In the genomic region with DNA sequence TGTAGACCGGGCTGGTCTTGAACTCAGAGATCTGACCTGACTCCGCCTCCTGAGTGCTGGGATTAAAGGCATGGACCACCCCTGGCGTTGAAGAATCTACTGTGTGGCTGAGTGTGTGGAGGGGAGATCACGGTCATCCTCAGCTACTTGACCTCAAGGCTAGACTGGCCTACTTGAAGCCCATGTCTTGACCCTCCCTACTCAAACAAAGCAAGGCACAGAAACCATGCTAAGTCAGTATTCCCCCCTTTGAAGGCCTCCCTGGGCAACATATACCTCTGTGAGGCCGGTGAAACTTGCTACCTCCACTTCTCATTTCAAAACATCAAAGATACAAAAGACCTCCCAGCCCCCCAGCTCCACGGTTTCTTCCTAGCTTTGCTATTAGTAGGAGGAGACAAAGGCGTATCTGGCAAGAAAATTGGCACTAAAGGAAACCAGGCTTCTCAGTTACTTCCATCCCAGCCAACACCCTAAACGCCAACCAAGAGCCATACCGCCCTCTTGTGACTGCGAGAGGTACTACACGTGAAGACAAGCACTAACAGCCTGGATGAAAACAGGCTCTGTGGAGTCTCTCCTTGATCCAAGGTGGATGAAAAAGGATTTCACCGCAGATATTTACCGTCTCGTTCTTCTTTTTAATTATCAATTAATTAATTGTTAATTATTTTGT, we compare ENCODE assay signal across 9 mouse cellular contexts. TPM values are rescaled to one million over a fixed set of nuclear protein-coding genes. Genes with fewer than 3 reads are reported as not detected.
A peak's percentile ranks its signal among the peaks of the same experiment; 100 is the strongest.
DNase-seq lines count a peak whose midpoint lies in the region; ATAC-seq and TF ChIP-seq lines count a peak whose summit lies in the region.
"Had no signal": no experiment of that assay in that cellular context is flagged by ENCODE, and none has a peak within 500 bp of the region (broad histone marks: within the 10 kb centered on the region; RNA-seq: fewer than 3 reads in every experiment).

No protein-coding gene starts in this region.

- no peak overlapping the region for H3K9ac ChIP-seq in ES-Bruce4 (ENCODE audit: low read depth, poor library complexity, severe bottlenecking)
- no peak overlapping the region for H3K9ac ChIP-seq in heart, postnatal 0 days (replicated peaks; ENCODE audit: low read depth, low read length)
- no peak overlapping the region for H3K9ac ChIP-seq in lung, embryonic 14.5 days
- H3K9ac ChIP-seq: midbrain, embryonic 12.5 days had no signal

- TF ChIP-seq POLR2A in ES-Bruce4 (IDR thresholded peaks at IDR 0.05; ENCODE audit: insufficient read depth, low read length): no peak
- no peak for TF ChIP-seq POLR2A in bone marrow macrophage, adult 2 months (IDR thresholded peaks at IDR 0.05; ENCODE audit: borderline replicate concordance, low read depth, low read length)

- H3K4me2 ChIP-seq in heart, postnatal 0 days (ENCODE audit: low read depth, low read length): no peak overlapping the region
- H3K4me2 ChIP-seq in lung, embryonic 14.5 days: no peak overlapping the region
- H3K4me2 ChIP-seq: midbrain, embryonic 12.5 days had no signal

- peak; percentile 91 for TF ChIP-seq CTCF in ES-Bruce4 (IDR thresholded peaks at IDR 0.05; ENCODE audit: low read depth, low read length)
- peak; percentile 79 for TF ChIP-seq CTCF in bone marrow macrophage, adult 2 months (IDR thresholded peaks at IDR 0.05; ENCODE audit: low read depth, low read length)
- peak; percentile 99 for TF ChIP-seq CTCF in heart, postnatal 0 days (IDR thresholded peaks at IDR 0.05; ENCODE audit: low read depth)
- peak; percentile 98 for TF ChIP-seq CTCF in lung, embryonic 14.5 days (IDR thresholded peaks at IDR 0.05; ENCODE audit: low read depth)

- no peaks in the 10 kb centered on the region for H3K4me1 ChIP-seq in ES-Bruce4 (ENCODE audit: control insufficient read depth, insufficient read depth, low read length)
- H3K4me1 ChIP-seq in bone marrow macrophage, adult 2 months (ENCODE audit: control insufficient read depth, insufficient read depth, low read length): no peaks in the 10 kb centered on the region
- H3K4me1 ChIP-seq in heart, postnatal 0 days (ENCODE audit: control insufficient read depth, insufficient read depth): no peaks in the 10 kb centered on the region
- H3K4me1 ChIP-seq in lung, embryonic 14.5 days (ENCODE audit: insufficient read depth): no peaks in the 10 kb centered on the region
- H3K4me1 ChIP-seq: midbrain, embryonic 12.5 days had no signal

- no peak overlapping the region for H3K27ac ChIP-seq in ES-Bruce4 (ENCODE audit: insufficient read depth, low read length)
- no peak overlapping the region for H3K27ac ChIP-seq in bone marrow macrophage, adult 2 months (ENCODE audit: insufficient read depth, low read depth, low read length)
- no peak overlapping the region for H3K27ac ChIP-seq in heart, postnatal 0 days (ENCODE audit: low read depth)
- H3K27ac ChIP-seq in lung, embryonic 14.5 days (ENCODE audit: low read depth): no peak overlapping the region
- H3K27ac ChIP-seq: midbrain, embryonic 12.5 days had no signal

- ATAC-seq in erythroblast, adult 5-6 weeks (replicated peaks; ENCODE audit: low FRiP score, poor library complexity, severe bottlenecking): peak; percentile 89
- peak; percentile 68; the same call in 1 of the 2 replicates for ATAC-seq in heart, postnatal 0 days (ENCODE audit: insufficient read depth, low read depth)
- 0 out of 2 replicates have a peak, but pooled peaks have one; percentile 62 for ATAC-seq in lung, embryonic 14.5 days (ENCODE audit: insufficient read depth)

- H3K36me3 ChIP-seq in ES-Bruce4 (ENCODE audit: control insufficient read depth, insufficient read depth, low read length, poor library complexity, severe bottlenecking): no peaks in the 10 kb centered on the region
- H3K36me3 ChIP-seq in heart, postnatal 0 days (replicated peaks; ENCODE audit: control insufficient read depth, insufficient read depth, low read length): no peaks in the 10 kb centered on the region
- H3K36me3 ChIP-seq in lung, embryonic 14.5 days (ENCODE audit: insufficient read depth): no peaks in the 10 kb centered on the region
- H3K36me3 ChIP-seq: midbrain, embryonic 12.5 days had no signal

- TF ChIP-seq EP300 in ES-Bruce4 (IDR thresholded peaks at IDR 0.05; ENCODE audit: insufficient read depth, low read depth, low read length): no peak
- no peak for TF ChIP-seq EP300 in heart, postnatal 0 days (IDR thresholded peaks at IDR 0.05; ENCODE audit: low read depth)

- no peaks in the 10 kb centered on the region for H3K27me3 ChIP-seq in ES-Bruce4 (ENCODE audit: control insufficient read depth, insufficient read depth, low read length, poor library complexity, severe bottlenecking)
- H3K27me3 ChIP-seq in heart, postnatal 0 days (ENCODE audit: control insufficient read depth, insufficient read depth, low read length): 0 out of 2 replicates have a peak, but pooled peaks cover 3% of the 10 kb centered on the region
- no peaks in the 10 kb centered on the region for H3K27me3 ChIP-seq in lung, embryonic 14.5 days (ENCODE audit: insufficient read depth, low read length)

- no peak overlapping the region for H3K4me3 ChIP-seq in ES-Bruce4 (ENCODE audit: low read depth, low read length)
- H3K4me3 ChIP-seq in bone marrow macrophage, adult 2 months (ENCODE audit: insufficient read depth, low read length): no peak overlapping the region
- H3K4me3 ChIP-seq in heart, postnatal 0 days (ENCODE audit: low read depth, low read length): no peak overlapping the region
- no peak overlapping the region for H3K4me3 ChIP-seq in lung, embryonic 14.5 days (ENCODE audit: low read depth, low read length)
- H3K4me3 ChIP-seq: midbrain, embryonic 12.5 days had no signal

- 33% methylated on average over 14 of the region's 14 CpGs for WGBS in heart, postnatal 0 days
- 29% methylated on average over 14 of the region's 14 CpGs for WGBS in lung, embryonic 14.5 days

- no peaks in the 10 kb centered on the region for H3K9me3 ChIP-seq in ES-Bruce4 (replicated peaks; ENCODE audit: control insufficient read depth, insufficient read depth, low read length, poor library complexity, severe bottlenecking)
- no peaks in the 10 kb centered on the region for H3K9me3 ChIP-seq in heart, postnatal 0 days (replicated peaks; ENCODE audit: control insufficient read depth, low read length)
- no peaks in the 10 kb centered on the region for H3K9me3 ChIP-seq in lung, embryonic 14.5 days (ENCODE audit: low read depth, low read length)
- H3K9me3 ChIP-seq: midbrain, embryonic 12.5 days had no signal

- peak; percentile 77 for DNase-seq in heart, postnatal 0 days (ENCODE audit: low spot score)
- peak; percentile 94 for DNase-seq in layer of hippocampus, adult 11-12 months (ENCODE audit: low spot score)
- peak; percentile 94 for DNase-seq in lung, embryonic 14.5 days
- DNase-seq in retina, postnatal 1 day: peak; percentile 90
- peak; percentile 59 for DNase-seq in urinary bladder, adult 2 months (ENCODE audit: low spot score)

RNA-seq across cellular contexts. Expression of gene Tnpo3, which starts 39.9 kb away (rescaled TPM):
- polyA plus RNA-seq in ES-Bruce4 (2011; ENCODE audit: insufficient read depth, insufficient read length, low read depth, missing spikeins): 127 and 130 TPM in 2 replicates
- polyA plus RNA-seq in bone marrow macrophage, adult 2 months (2012; ENCODE audit: insufficient read depth, insufficient read length, missing spikeins): 42.1 and 45.5 TPM in 2 replicates
- 16.3 and 34.7 TPM in 2 replicates for total RNA-seq in erythroblast, adult 5-6 weeks (2015; ENCODE audit: low replicate concordance)
- 22.6 and 26.1 TPM in 2 replicates for total RNA-seq in erythroblast, adult 5-6 weeks (2017; ENCODE audit: low replicate concordance)
- 55.1 and 55.5 TPM in 2 replicates for total RNA-seq in heart, postnatal 0 days (2014; rRNA removed; ENCODE audit: low replicate concordance)
- 35.7 and 37.3 TPM in 2 replicates for polyA plus RNA-seq in heart, postnatal 0 days (2015; fragmentation: Nextera tagmentation; extraction: Ambion mirVana)
- polyA plus RNA-seq in lung, embryonic 14.5 days (2014; fragmentation: Nextera tagmentation; extraction: Ambion mirVana): 96.1 and 99.3 TPM in 2 replicates
- 59.0 and 61.1 TPM in 2 replicates for polyA plus RNA-seq in urinary bladder, adult 2 months (2012; rRNA removed)

RNA-seq across cellular contexts. Expression of gene Tspan33, which starts 44.4 kb away (rescaled TPM):
- 7.1 and 9.6 TPM in 2 replicates for polyA plus RNA-seq in ES-Bruce4 (2011; ENCODE audit: insufficient read depth, insufficient read length, low read depth, missing spikeins)
- polyA plus RNA-seq in bone marrow macrophage, adult 2 months (2012; ENCODE audit: insufficient read depth, insufficient read length, missing spikeins): 0.42 and 0.68 TPM in 2 replicates
- 246 and 272 TPM in 2 replicates for total RNA-seq in erythroblast, adult 5-6 weeks (2015; ENCODE audit: low replicate concordance)
- 487 and 489 TPM in 2 replicates for total RNA-seq in erythroblast, adult 5-6 weeks (2017; ENCODE audit: low replicate concordance)
- total RNA-seq in heart, postnatal 0 days (2014; rRNA removed; ENCODE audit: low replicate concordance): 1.1 and 1.8 TPM in 2 replicates
- 1.3 and 1.6 TPM in 2 replicates for polyA plus RNA-seq in heart, postnatal 0 days (2015; fragmentation: Nextera tagmentation; extraction: Ambion mirVana)
- polyA plus RNA-seq in lung, embryonic 14.5 days (2014; fragmentation: Nextera tagmentation; extraction: Ambion mirVana): 2.0 and 2.1 TPM in 2 replicates
- 2.0 and 2.2 TPM in 2 replicates for polyA plus RNA-seq in urinary bladder, adult 2 months (2012; rRNA removed)
